Mouse (Mus musculus): ENCODE data around the gene Pex26.

DNA sequence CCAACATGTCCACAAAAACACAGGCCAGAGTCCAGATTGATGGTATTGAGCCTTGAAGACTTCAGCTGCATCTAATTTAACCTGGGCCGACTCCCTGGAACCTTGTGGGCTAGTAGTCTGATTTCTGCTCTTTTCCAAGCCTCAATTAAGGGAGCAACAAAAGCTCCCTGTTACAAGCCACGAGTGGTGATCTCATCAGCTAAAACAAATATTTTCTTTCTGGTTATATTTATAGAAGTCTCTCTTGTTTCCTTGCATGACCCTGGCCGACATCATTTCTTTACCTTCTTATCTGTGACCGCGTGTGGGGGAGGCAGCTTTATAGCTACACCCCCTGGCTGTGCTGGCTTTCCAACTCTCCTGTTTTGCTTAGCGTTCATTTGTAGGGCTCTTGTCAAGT, 23.3 kb upstream of the Pex26 start:
- TF ChIP-seq CTCF (IDR thresholded peaks at IDR 0.05; ENCODE audit: extremely low read depth, insufficient read depth, insufficient read length, insufficient replicate concordance), result no peak
- TF ChIP-seq POLR2A (IDR thresholded peaks at IDR 0.05; ENCODE audit: low read depth, low read length), result no peak
